Mouse (Mus musculus) adipocyte (in vitro differentiated cells): ENCODE data around the gene Spem1.

Experiments
- DNase-seq: peaks from one replicate; pipeline ENCODE4 v3.0.0-alpha.2; 2016; ENCODE audit warnings: low spot score

Gene Spem1

DNA sequence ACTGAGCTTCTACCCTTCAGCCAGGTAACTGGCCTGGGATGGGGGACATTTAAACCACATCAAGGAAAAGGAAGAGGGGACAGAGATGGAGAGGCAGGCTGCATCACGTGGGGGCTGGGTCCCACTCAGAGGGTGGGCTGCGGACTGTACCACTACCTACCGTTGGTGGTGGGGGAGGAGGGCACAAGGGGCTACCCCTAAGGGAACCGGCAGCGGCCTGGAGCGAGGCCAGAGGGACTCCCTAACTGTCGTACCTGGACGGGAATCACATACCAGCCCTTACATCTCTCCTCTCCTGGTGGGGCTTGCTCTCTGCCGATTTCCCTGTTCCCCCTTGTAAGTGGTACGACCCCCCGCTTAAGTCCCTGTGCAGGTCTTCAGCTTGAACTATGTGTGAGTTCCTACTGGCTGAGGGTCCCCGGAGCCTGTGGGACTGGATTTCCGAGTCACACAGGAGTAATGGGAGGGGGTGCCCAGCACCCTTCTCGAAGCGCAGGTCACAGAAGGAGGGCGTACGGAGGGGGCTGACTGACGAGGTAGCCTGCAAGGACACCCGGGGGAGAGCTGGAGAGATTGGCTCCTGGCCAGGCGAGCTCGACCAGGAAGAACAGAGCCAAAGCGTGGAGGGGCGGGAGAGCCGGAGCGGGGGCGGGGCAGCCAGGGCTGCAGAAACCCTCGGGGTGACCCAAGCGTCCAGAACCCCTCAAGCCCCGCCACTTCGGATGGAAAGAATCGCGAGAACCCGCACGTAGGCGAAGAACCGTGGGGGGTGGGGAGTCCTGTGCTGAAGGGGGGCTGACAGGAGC is 21.4 kb downstream of the Spem1 start:
- no peak for DNase-seq

- DNase-seq: no peak
Observed at GRCm38 (mm10) chr11:69800138-69800391, 21.9 kb downstream of the Spem1 start.

DNA sequence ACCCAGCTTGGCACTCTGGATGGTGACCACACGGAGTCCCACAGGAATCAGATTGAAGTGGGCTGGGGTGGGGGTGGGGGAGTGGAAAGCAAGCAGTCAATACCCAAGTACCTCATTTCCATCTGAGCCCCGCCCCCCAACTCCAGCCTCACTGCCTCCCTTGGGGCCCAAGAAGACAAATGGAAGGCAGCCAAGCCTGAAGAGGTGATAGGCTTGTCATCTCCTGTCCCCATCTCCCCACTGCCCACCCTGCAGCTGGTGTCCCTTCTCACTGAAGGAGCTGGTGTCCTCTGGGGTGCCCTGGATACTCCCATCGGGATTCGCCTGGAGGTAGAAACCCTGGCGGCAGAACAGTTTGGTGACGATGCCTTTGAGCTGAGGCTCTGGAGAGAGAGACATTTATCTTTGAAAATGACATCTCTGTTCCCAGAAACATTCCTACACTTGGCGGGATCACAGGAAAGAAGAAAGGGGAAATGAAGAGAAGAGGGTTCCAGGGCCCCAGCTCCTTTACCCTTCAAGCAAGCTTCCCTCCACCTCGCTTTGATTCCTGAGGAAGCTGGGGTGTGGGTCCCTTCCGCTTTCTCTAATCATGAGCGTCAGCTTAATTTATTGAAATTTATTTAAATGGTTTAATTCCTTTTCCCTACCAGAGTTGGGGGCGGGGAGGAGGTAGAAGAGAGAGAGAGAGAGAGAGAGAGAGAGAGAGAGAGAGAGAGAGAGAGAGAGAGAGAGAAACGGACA is 22.4 kb downstream of the Spem1 start:
- DNase-seq: no peak

- no peak for DNase-seq
Observed at GRCm38 (mm10) chr11:69797924-69798323, 24.1 kb downstream of the Spem1 start.

GRCm38 (mm10) chr11:69795983-69796435 is 26.0 kb downstream of the Spem1 start:
- DNase-seq: no peak

GRCm38 (mm10) chr11:69795168-69795982 is 26.6 kb downstream of the Spem1 start, which contains the start of gene Chrnb1:
Gene Chrnb1, minus strand, starts transcription at chr11:69795943.
- DNase-seq: peak; percentile 89

- DNase-seq: no peak
Observed at GRCm38 (mm10) chr11:69793429-69793828, 28.6 kb downstream of the Spem1 start.

DNA sequence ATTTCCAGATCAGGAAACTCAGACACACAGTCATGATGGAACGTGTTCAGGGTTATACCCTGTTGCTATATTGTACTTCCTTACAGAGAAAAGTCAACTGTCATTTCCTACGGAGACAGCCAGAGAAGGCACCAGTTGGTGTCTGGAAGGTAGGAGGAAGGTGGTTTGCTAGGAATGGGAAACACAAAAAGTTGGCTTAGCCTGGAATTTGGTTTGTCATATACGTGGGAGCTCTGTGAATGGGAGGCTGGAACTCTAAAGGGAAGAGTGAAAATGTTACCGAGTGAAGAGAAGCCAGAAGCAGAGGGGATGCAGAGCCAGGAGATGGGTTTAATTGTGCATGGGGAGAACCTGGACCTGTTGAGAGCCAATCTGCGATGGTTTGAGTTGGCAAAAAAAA is 30.6 kb downstream of the Spem1 start:
- DNase-seq: no peak

GRCm38 (mm10) chr11:69789431-69789830 is 32.5 kb downstream of the Spem1 start:
- DNase-seq: no peak

GRCm38 (mm10) chr11:69787306-69787705 is 34.7 kb downstream of the Spem1 start:
- no peak for DNase-seq

DNA sequence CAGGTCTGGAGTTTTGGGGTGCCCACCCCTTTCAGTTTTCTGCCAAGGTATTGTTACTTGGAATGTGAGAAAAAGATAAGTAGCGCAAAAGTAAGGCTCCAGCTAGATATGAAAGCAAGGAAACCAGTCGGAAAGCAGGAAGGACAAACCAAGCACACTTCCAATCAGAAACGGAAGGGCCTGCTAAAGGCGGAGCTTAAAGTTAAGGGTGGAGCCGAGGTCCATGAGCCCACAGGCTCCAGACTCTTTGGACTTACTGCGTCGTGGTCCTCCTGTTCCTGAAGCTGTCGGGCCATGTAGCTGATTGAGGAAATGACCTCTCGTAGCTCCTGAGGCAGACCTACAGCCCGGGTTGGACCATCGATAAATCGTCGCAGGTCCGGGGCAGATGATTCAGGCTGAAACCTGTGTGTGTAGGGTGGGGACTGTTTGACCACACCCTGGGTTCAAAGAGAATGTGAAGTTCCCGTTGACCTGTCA is 37.1 kb downstream of the Spem1 start:
- DNase-seq: no peak

DNA sequence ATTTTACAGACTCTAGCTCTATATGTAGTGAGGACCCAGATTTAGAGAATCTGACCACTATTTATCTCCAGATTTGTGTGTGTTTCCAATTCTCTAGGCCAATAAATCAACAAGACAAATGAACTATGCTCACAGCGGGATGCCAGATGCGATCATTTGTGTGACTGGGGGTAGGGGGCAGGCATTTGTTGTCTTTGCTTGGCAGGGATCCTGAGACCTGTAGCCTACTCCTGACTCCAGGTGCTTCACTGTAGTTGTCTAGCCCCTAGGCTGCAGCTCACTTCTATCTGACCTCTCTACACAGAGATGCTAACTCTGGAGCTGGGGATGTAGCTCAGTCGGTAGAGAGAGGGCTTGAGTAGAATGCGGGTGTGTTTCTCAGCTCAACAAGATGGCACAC is 40.2 kb downstream of the Spem1 start:
- no peak for DNase-seq

- no peak for DNase-seq
Observed at GRCm38 (mm10) chr11:69778985-69779384, 43.0 kb downstream of the Spem1 start.

DNA sequence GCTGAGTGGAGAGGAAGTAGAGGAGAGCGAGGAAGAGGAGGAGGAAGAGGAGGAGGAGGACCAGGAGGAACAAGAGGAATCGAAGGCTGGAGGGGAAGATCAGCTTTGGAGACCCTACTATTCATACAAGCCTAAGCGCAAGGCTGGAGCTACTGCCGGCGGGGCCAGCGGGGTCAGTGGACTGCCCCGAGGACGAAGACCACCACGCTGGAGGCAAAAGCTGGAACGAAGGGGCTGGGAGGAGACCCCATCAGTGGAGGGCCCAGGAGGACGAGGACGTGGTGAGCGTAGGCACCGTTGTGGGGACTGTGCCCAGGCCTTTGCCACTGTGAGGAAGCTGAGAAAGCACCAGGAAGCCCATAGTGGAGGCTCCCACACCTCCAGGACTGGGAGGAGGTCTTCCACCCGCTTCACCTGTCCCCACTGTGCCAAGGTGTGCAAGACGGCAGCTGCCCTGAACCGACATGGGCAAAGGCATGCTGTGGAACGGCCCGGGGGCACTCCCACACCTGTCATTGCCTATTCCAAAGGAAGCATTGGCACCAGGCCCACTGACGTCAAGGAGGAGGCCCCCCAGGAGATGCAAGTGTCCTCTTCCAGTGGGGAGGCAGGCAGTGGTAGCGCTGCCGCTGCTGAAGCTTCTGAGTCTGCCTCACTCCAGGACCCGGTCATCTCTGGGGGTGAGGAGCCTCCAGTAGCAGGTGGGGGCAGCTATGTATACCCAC is 43.6 kb downstream of the Spem1 start:
- no peak for DNase-seq

- DNase-seq: no peak
Observed at GRCm38 (mm10) chr11:69777504-69778257, 44.3 kb downstream of the Spem1 start.

DNA sequence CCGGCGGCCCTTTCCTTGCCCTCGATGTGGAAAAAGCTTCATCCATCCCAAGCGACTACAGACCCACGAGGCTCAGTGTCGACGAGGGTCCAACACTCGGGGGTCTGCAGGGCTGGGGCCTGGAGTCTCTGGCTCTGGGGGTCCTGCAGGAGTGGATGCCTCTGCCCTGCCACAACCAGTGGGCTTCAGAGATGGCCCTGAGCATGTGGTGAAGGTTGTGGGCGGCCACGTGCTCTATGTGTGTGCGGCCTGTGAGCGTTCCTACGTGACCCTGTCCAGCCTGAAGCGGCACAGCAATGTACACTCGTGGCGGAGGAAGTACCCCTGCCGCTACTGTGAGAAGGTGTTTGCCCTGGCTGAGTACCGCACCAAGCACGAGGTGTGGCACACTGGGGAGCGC is 45.5 kb downstream of the Spem1 start:
- no peak for DNase-seq

- no peak for DNase-seq
Observed at GRCm38 (mm10) chr11:69775716-69776115, 46.3 kb downstream of the Spem1 start.

GRCm38 (mm10) chr11:69774961-69775360 is 47.0 kb downstream of the Spem1 start:
- no peak for DNase-seq
